Mouse (Mus musculus): ENCODE measurements around the gene Gm20388. TPM values are rescaled to one million over a fixed set of nuclear protein-coding genes. Genes with fewer than 3 reads are reported as not detected.

The Gm20388 gene
- polyA plus RNA-seq, 1 experiment, result 49.7 TPM

DNA sequence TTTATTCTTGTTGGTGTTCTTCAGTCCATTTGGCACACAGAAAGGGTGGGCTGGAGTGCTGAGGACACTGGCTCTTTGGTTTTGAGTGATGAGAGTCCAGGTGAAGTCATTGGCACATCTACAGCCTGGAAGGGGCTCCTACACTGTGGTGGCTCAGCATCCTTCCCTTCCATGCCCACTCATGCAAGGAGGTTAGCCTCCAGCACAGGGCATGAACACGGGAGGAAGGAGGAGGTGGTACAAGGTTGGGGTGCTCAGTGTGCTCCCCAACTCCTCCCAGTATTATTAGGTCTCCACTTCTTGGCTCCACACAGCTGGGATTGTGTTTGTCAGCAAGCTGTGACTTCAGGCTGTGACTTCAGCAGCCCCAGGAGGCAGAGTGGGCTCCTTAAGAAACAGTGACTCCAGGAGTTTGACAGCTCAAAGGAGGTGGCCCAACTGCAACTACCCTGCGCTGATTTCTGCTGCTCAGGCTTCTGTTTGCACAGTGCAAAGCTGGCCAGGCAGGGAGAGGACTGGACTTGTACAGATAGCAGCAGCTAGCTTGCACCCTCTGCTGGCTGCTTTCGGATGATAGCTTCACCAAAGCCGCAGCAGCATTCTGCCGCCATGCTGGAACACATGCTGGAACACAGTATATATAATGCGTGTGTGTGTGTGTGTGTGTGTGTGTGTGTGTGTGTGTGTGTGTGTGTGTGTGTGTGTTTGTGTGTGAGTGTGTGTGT, 3873.0 kb downstream of the Gm20388 start:
- H3K4me3 ChIP-seq (ENCODE audit: insufficient read depth, low read depth, low read length), result no peak overlapping the region
- no peaks in the 10 kb centered on the region for H3K4me1 ChIP-seq (ENCODE audit: control insufficient read depth, insufficient read depth, low read length)
- 5% methylated on average over 6 of the region's 6 CpGs for WGBS
- peak; percentile 77 for DNase-seq
- no peaks in the 10 kb centered on the region for H3K36me3 ChIP-seq (ENCODE audit: control insufficient read depth, insufficient read depth, low read length)
- TF ChIP-seq CTCF (conservative IDR thresholded peaks at IDR 0.05; ENCODE audit: insufficient read depth, insufficient read length, low read depth, low read length) (peak; percentile 95), POLR2A (IDR thresholded peaks at IDR 0.05; ENCODE audit: low read depth, low read length) (no peak)
- H3K27me3 ChIP-seq (replicated peaks; ENCODE audit: control insufficient read depth, insufficient read depth, low read length), result no peaks in the 10 kb centered on the region
- H3K27ac ChIP-seq (ENCODE audit: insufficient read depth, low read depth, low read length), result no peak overlapping the region

DNA sequence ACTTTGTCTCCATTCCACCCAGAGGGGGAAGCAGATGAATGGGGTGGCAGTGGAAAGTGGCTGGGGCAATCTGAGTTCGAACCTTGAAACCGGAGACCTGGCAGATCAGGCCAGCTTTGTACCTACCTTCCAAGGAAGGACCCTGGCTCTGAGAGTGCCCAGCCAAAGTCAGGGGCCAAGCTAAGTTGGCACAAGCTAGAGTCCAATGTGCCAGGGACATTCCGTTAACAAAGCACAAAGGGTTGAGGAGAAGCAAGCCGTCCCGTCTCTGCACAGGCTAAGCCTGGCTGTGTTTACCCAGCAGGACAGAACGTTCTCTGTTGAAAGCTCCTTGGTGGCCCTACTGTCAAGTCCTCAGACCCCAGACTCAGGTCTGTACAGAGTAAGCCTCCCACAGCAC, 3875.5 kb downstream of the Gm20388 start:
- no peak overlapping the region for H3K27ac ChIP-seq (ENCODE audit: insufficient read depth, low read depth, low read length)
- no peaks in the 10 kb centered on the region for H3K36me3 ChIP-seq (ENCODE audit: control insufficient read depth, insufficient read depth, low read length)
- WGBS, result 47% methylated on average over 6 of the region's 6 CpGs
- no peaks in the 10 kb centered on the region for H3K27me3 ChIP-seq (replicated peaks; ENCODE audit: control insufficient read depth, insufficient read depth, low read length)
- DNase-seq, result peak; percentile 40
- no peak overlapping the region for H3K4me3 ChIP-seq (ENCODE audit: insufficient read depth, low read depth, low read length)
- H3K4me1 ChIP-seq (ENCODE audit: control insufficient read depth, insufficient read depth, low read length), result no peaks in the 10 kb centered on the region
- TF ChIP-seq CTCF (conservative IDR thresholded peaks at IDR 0.05; ENCODE audit: insufficient read depth, insufficient read length, low read depth, low read length), result no peak
- TF ChIP-seq POLR2A (IDR thresholded peaks at IDR 0.05; ENCODE audit: low read depth, low read length), result no peak

DNA sequence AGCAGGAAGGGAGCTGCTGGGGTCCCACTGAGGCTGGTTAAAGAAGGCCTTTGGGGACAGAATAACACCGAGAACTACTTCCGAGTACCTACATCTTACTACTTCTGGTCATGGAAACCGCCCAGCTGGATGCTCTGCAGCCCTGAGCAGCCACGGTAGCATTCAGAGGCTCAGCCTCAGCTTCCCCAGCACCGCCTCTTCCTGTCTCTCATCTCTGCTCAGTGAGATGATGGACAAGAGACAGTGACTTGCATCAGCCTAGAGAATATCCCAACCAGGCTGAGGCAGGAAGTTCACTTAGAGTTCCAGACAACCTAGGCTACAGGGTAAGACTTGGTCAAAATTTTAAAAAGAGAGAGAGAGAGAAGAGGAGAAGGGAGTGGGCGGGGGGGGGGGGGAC, 3876.0 kb downstream of the Gm20388 start:
- H3K27me3 ChIP-seq (replicated peaks; ENCODE audit: control insufficient read depth, insufficient read depth, low read length), result no peaks in the 10 kb centered on the region
- H3K36me3 ChIP-seq (ENCODE audit: control insufficient read depth, insufficient read depth, low read length), result no peaks in the 10 kb centered on the region
- DNase-seq, result no peak
- TF ChIP-seq CTCF (conservative IDR thresholded peaks at IDR 0.05; ENCODE audit: insufficient read depth, insufficient read length, low read depth, low read length) (no peak), POLR2A (IDR thresholded peaks at IDR 0.05; ENCODE audit: low read depth, low read length) (no peak)
- WGBS, result 88% methylated on average over 6 of the region's 6 CpGs
- H3K4me3 ChIP-seq (ENCODE audit: insufficient read depth, low read depth, low read length), result no peak overlapping the region
- H3K4me1 ChIP-seq (ENCODE audit: control insufficient read depth, insufficient read depth, low read length), result no peaks in the 10 kb centered on the region
- no peak overlapping the region for H3K27ac ChIP-seq (ENCODE audit: insufficient read depth, low read depth, low read length)

DNA sequence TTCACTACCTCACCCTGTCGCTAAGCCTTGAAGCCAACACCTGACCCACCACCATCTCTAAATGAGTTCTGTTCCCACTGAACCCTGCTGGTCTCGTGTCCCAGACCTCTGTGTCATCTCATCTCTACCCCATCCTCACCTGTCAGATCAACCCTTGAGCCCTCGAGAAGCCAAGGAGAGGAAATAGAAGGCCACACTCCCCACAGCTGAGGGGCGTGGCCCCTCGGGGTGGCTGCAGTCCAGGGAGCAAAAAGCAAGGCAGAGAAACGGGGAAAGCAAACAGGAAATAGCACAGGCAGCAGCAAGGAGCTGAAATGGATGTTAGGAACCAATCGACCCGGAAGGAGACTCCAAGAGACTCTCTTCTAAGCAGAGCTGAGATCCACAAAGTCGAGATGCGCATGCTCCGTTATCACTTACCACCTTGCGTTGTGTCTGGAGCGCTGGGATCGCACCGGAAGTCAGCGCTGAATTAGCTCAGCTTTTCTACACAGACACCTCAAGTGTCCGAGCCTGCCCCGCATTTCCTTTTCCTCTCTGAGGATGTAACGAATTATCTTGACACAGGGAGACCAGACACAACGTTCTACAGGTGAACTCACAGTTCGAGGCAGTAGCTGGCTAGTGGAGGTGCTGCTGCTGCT, 3876.7 kb downstream of the Gm20388 start:
- H3K27me3 ChIP-seq (replicated peaks; ENCODE audit: control insufficient read depth, insufficient read depth, low read length), result no peaks in the 10 kb centered on the region
- H3K4me1 ChIP-seq (ENCODE audit: control insufficient read depth, insufficient read depth, low read length), result no peaks in the 10 kb centered on the region
- no peak for TF ChIP-seq POLR2A (IDR thresholded peaks at IDR 0.05; ENCODE audit: low read depth, low read length)
- no peak for TF ChIP-seq CTCF (conservative IDR thresholded peaks at IDR 0.05; ENCODE audit: insufficient read depth, insufficient read length, low read depth, low read length)
- 50% methylated on average over 21 of the region's 21 CpGs for WGBS
- H3K27ac ChIP-seq (ENCODE audit: insufficient read depth, low read depth, low read length), result no peak overlapping the region
- DNase-seq, result no peak
- H3K36me3 ChIP-seq (ENCODE audit: control insufficient read depth, insufficient read depth, low read length), result no peaks in the 10 kb centered on the region
- H3K4me3 ChIP-seq (ENCODE audit: insufficient read depth, low read depth, low read length), result no peak overlapping the region

DNA sequence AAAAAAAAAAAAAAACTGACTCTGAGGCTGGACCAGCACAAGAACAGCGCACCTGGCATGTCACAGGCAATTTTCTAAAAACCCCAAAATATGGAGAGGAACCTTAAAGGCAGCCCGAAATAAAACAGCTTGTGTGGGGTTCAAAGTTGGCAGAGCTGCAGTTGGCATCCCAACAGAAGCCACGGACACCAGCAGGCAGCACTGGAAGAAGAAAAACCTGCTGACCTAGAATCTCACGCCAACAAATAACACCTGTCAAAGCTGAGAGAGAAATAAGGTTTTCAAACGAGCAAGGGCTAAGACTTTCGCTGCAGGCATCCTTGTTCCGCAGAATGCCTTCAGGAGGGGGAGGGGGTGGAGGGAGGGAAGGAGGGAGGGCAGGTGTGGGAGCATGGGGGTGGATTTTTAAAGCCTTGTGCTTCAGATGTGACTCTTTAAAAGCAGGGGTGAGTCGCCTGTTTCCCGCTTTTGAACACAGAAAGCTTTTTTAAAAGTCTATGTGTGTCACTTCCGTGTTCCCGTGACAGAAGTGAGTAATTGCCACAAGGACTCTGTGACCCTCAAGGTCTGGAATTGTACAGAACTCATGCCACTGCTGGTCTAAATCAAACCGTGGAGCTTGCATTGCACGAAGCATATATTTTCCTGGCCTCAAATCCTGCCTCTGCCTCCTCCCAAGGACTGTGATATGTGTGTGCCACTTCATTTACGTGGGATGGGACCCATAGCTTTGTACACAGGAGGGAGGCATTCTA, 3878.0 kb downstream of the Gm20388 start:
- no peak overlapping the region for H3K4me3 ChIP-seq (ENCODE audit: insufficient read depth, low read depth, low read length)
- no peaks in the 10 kb centered on the region for H3K27me3 ChIP-seq (replicated peaks; ENCODE audit: control insufficient read depth, insufficient read depth, low read length)
- TF ChIP-seq POLR2A (IDR thresholded peaks at IDR 0.05; ENCODE audit: low read depth, low read length) (no peak), CTCF (conservative IDR thresholded peaks at IDR 0.05; ENCODE audit: insufficient read depth, insufficient read length, low read depth, low read length) (no peak)
- DNase-seq, result peak; percentile 28
- no peaks in the 10 kb centered on the region for H3K4me1 ChIP-seq (ENCODE audit: control insufficient read depth, insufficient read depth, low read length)
- 27% methylated on average over 14 of the region's 14 CpGs for WGBS
- no peaks in the 10 kb centered on the region for H3K36me3 ChIP-seq (ENCODE audit: control insufficient read depth, insufficient read depth, low read length)
- no peak overlapping the region for H3K27ac ChIP-seq (ENCODE audit: insufficient read depth, low read depth, low read length)

DNA sequence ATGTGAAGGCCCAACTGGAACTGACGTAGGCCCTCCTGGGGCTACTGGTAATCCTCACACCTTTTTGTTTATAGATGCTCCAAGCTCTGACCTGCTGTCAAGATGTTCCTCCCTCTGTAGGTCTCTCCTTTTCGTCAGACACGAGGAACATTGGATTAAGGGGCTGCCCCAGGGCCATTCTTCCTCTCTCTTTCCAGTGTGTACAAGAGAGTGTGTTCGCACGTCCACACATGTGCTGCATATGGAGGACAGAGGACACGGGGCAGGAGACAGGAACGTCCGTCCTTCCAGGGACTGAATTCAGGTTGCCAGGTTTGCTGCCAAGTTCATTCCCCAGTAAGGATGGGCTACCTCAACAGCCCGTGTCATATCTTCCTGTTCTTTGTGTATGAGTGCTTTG, 3878.8 kb downstream of the Gm20388 start:
- Histone ChIP-seq H3K27me3 (replicated peaks; ENCODE audit: control insufficient read depth, insufficient read depth, low read length) (no peaks in the 10 kb centered on the region), H3K36me3 (ENCODE audit: control insufficient read depth, insufficient read depth, low read length) (no peaks in the 10 kb centered on the region), H3K27ac (ENCODE audit: insufficient read depth, low read depth, low read length) (no peak overlapping the region), H3K4me3 (ENCODE audit: insufficient read depth, low read depth, low read length) (no peak overlapping the region), H3K4me1 (ENCODE audit: control insufficient read depth, insufficient read depth, low read length) (no peaks in the 10 kb centered on the region)
- TF ChIP-seq CTCF (conservative IDR thresholded peaks at IDR 0.05; ENCODE audit: insufficient read depth, insufficient read length, low read depth, low read length) (no peak), POLR2A (IDR thresholded peaks at IDR 0.05; ENCODE audit: low read depth, low read length) (no peak)
- 78% methylated on average over 9 of the region's 9 CpGs for WGBS
- no peak for DNase-seq

DNA sequence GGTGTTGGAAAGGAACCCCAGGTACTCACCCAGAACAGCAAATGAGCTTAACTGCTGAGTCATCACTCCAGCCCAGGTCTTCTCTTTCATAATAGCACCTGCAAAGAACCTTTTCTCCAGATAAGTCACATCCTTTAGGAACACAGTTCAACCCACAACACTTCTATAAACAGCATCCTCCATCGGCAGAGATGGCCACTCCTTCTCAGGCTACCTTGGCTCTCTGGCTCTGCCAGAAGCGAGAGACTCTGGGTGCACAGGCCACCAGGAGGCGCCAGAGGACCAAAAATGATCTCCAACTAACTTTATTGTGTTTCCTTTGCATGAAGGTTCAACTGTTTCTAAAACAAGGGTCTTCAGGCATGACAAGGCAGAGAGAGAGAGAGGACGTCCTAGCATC, 3879.3 kb downstream of the Gm20388 start:
- Histone ChIP-seq H3K27ac (ENCODE audit: insufficient read depth, low read depth, low read length) (no peak overlapping the region), H3K36me3 (ENCODE audit: control insufficient read depth, insufficient read depth, low read length) (no peaks in the 10 kb centered on the region), H3K4me3 (ENCODE audit: insufficient read depth, low read depth, low read length) (no peak overlapping the region), H3K27me3 (replicated peaks; ENCODE audit: control insufficient read depth, insufficient read depth, low read length) (no peaks in the 10 kb centered on the region), H3K4me1 (ENCODE audit: control insufficient read depth, insufficient read depth, low read length) (no peaks in the 10 kb centered on the region)
- WGBS, result 2% methylated on average over 4 of the region's 4 CpGs
- TF ChIP-seq POLR2A (IDR thresholded peaks at IDR 0.05; ENCODE audit: low read depth, low read length) (no peak), CTCF (conservative IDR thresholded peaks at IDR 0.05; ENCODE audit: insufficient read depth, insufficient read length, low read depth, low read length) (peak; percentile 94)
- DNase-seq, result peak; percentile 89

All from kidney, adult 2 months (tissue).